ENCODE assay signal across 9 mouse cellular contexts in genomic region chr3:95994381-95994846, GRCm38 (mm10). TPM values are rescaled to one million over a fixed set of nuclear protein-coding genes. Genes with fewer than 3 reads are reported as not detected.
DNase-seq lines count a peak whose midpoint lies in the region; ATAC-seq and TF ChIP-seq lines count a peak whose summit lies in the region.
"Had no signal": no experiment of that assay in that cellular context is flagged by ENCODE, and none has a peak within 500 bp of the region (broad histone marks: within the 10 kb centered on the region; RNA-seq: fewer than 3 reads in every experiment).

No protein-coding gene starts in this region.

- H3K9me3 ChIP-seq in kidney, embryonic 14.5 days (ENCODE audit: control insufficient read depth, low read length), result no peaks in the 10 kb centered on the region
- H3K9me3 ChIP-seq in liver, postnatal 0 days (ENCODE audit: low read length), result no peaks in the 10 kb centered on the region

- H3K4me3 ChIP-seq in kidney, embryonic 14.5 days (ENCODE audit: low read length), result peak overlapping the region; percentile 81
- peak overlapping the region; percentile 77 for H3K4me3 ChIP-seq in cortical plate, adult 2 months (ENCODE audit: insufficient read depth, low read length)
- H3K4me3 ChIP-seq in liver, postnatal 0 days (ENCODE audit: low read depth, low read length), result peak overlapping the region; percentile 73
- peak overlapping the region; percentile 63 for H3K4me3 ChIP-seq in small intestine, adult 2 months (ENCODE audit: low read depth, low read length)

- peak; percentile 41; the same call in 1 of the 2 replicates for TF ChIP-seq POLR2A in cortical plate, adult 2 months (IDR thresholded peaks at IDR 0.05; ENCODE audit: extremely low read depth, insufficient read depth, low read length)
- no peak for TF ChIP-seq POLR2A in small intestine, adult 2 months (IDR thresholded peaks at IDR 0.05; ENCODE audit: low read depth, low read length)

- ATAC-seq in kidney, embryonic 14.5 days (ENCODE audit: low FRiP score, low TSS enrichment), result no peak
- ATAC-seq in liver, postnatal 0 days, result no peak
- ATAC-seq: Patski had no signal

- no peak for TF ChIP-seq EP300 in liver, postnatal 0 days (IDR thresholded peaks at IDR 0.05; ENCODE audit: low read depth)

- H3K9ac ChIP-seq in kidney, embryonic 14.5 days (ENCODE audit: low read depth, low read length), result peak overlapping the region; percentile 96
- H3K9ac ChIP-seq in liver, postnatal 0 days (replicated peaks), result peak overlapping the region; percentile 70

- H3K4me1 ChIP-seq in kidney, embryonic 14.5 days (ENCODE audit: control insufficient read depth, insufficient read depth, low read length), result peaks cover 24% of the 10 kb centered on the region; the same call in 1 of the 2 replicates
- peaks cover 8% of the 10 kb centered on the region; the same call in 1 of the 2 replicates for H3K4me1 ChIP-seq in cortical plate, adult 2 months (ENCODE audit: control insufficient read depth, insufficient read depth, low read length)
- peaks cover 17% of the 10 kb centered on the region for H3K4me1 ChIP-seq in liver, postnatal 0 days (ENCODE audit: insufficient read depth)
- 0 out of 2 replicates have a peak, but pooled peaks cover 1% of the 10 kb centered on the region for H3K4me1 ChIP-seq in small intestine, adult 2 months (ENCODE audit: control insufficient read depth, insufficient read depth, insufficient read length, low read length)

- DNase-seq in kidney, adult 18-20 months, result no peak
- peak; percentile 35 for DNase-seq in heart, postnatal 4 days
- DNase-seq in liver, postnatal 0 days, result no peak
- DNase-seq in urinary bladder, postnatal 36 days (ENCODE audit: low spot score in 2 of 2), result no peak
- DNase-seq in gastrocnemius, postnatal 14 days, result no peak

- 10% methylated on average over 6 of the region's 6 CpGs for WGBS in kidney, embryonic 14.5 days
- 23% methylated on average over 6 of the region's 6 CpGs for WGBS in liver, postnatal 0 days (ENCODE audit: insufficient replicate concordance)
- WGBS in small intestine, adult 2 months, result 49% methylated on average over 6 of the region's 6 CpGs

- peak overlapping the region; percentile 59 for H3K4me2 ChIP-seq in kidney, embryonic 14.5 days (replicated peaks; ENCODE audit: low read depth, low read length)
- H3K4me2 ChIP-seq in liver, postnatal 0 days (ENCODE audit: low read depth, low read length), result peak overlapping the region; percentile 98

- no peaks in the 10 kb centered on the region for H3K27me3 ChIP-seq in kidney, embryonic 14.5 days (ENCODE audit: control insufficient read depth, insufficient read depth, low read length)
- H3K27me3 ChIP-seq in liver, postnatal 0 days (ENCODE audit: insufficient read depth, low read length), result peaks cover 7% of the 10 kb centered on the region
- peaks cover 13% of the 10 kb centered on the region for H3K27me3 ChIP-seq in small intestine, adult 2 months (ENCODE audit: control insufficient read depth, insufficient read depth, low read length)
- H3K27me3 ChIP-seq: Patski had no signal

- H3K36me3 ChIP-seq in kidney, embryonic 14.5 days (ENCODE audit: control insufficient read depth, insufficient read depth, low read length), result peaks cover 33% of the 10 kb centered on the region
- H3K36me3 ChIP-seq in liver, postnatal 0 days (replicated peaks; ENCODE audit: insufficient read depth, low read length), result peaks cover 14% of the 10 kb centered on the region
- H3K36me3 ChIP-seq in small intestine, adult 2 months (ENCODE audit: control insufficient read depth, insufficient read depth, low read length), result peaks cover 3% of the 10 kb centered on the region

- intact Hi-C loops in gastrocnemius, postnatal 14 days (cut with DNase I; ENCODE audit: low total_unique reads), result no loop called here

- peak overlapping the region; percentile 96 for H3K27ac ChIP-seq in kidney, embryonic 14.5 days (ENCODE audit: low read depth, low read length)
- peak overlapping the region; percentile 82 for H3K27ac ChIP-seq in cortical plate, adult 2 months (ENCODE audit: insufficient read depth, low read length)
- H3K27ac ChIP-seq in liver, postnatal 0 days (ENCODE audit: low read depth), result peak overlapping the region; percentile 79
- peak overlapping the region; percentile 91 for H3K27ac ChIP-seq in small intestine, adult 2 months (ENCODE audit: insufficient read depth, low read depth, low read length)

- no peak for TF ChIP-seq CTCF in cortical plate, adult 2 months (IDR thresholded peaks at IDR 0.05; ENCODE audit: extremely low read depth, insufficient read depth, low read length)
- no peak for TF ChIP-seq CTCF in liver, postnatal 0 days (IDR thresholded peaks at IDR 0.05; ENCODE audit: low read depth)
- no peak for TF ChIP-seq CTCF in small intestine, adult 2 months (IDR thresholded peaks at IDR 0.05; ENCODE audit: extremely low read depth, insufficient read length, insufficient replicate concordance, low read depth, low read length)

RNA-seq across cellular contexts. Expression of gene Plekho1, which starts 1.4 kb away (rescaled TPM):
- 39.3 and 48.0 TPM in 2 replicates for polyA plus RNA-seq in kidney, embryonic 14.5 days (2014; fragmentation: Nextera tagmentation; extraction: Ambion mirVana)
- polyA plus RNA-seq in cortical plate, adult 2 months (2012; rRNA removed), result 133 and 134 TPM in 2 replicates
- 100 to 1,000 TPM; 141 to 164 TPM for total RNA-seq in heart, postnatal 4 days (2021)
- 10.7 and 11.7 TPM in 2 replicates for polyA plus RNA-seq in liver, postnatal 0 days (2015; fragmentation: Nextera tagmentation; extraction: Ambion mirVana)
- 10.8 and 31.3 TPM in 2 replicates for polyA plus RNA-seq in small intestine, adult 2 months (2012; rRNA removed)
- 10 to 100 TPM; 30.0 to 50.8 TPM for total RNA-seq in gastrocnemius, postnatal 14 days (2021)
